Mouse (Mus musculus) cortical plate, adult 2 months (tissue): ENCODE measurements around the gene Ccr7. TPM values are rescaled to one million over a fixed set of nuclear protein-coding genes. Genes with fewer than 3 reads are reported as not detected.

ENCODE experiments used
- H3K27ac ChIP-seq: fragments of 200-500 bp; 2 replicates; pipeline ENCODE4 v1.5.1; 2012; ENCODE audit warnings: low read length, control low read depth, inconsistent platforms; ENCODE audit not compliant: insufficient read depth
- H3K4me1 ChIP-seq: fragments of 200-500 bp; 2 replicates; pipeline ENCODE4 v1.6.1; 2011; ENCODE audit warnings: low read length; ENCODE audit not compliant: control insufficient read depth, insufficient read depth
- H3K4me3 ChIP-seq: fragments of 200-500 bp; 2 replicates; pipeline ENCODE4 v1.5.1; 2011; ENCODE audit warnings: mild to moderate bottlenecking, low read length, control low read depth; ENCODE audit not compliant: insufficient read depth
- CTCF ChIP-seq: fragments of 200-500 bp; IDR thresholded peaks from 2 replicates; pipeline ENCODE4 v1.5.1; 2011; ENCODE audit warnings: mild to moderate bottlenecking, control low read depth, low read length; ENCODE audit not compliant: insufficient read depth; ENCODE audit errors: extremely low read depth
- POLR2A ChIP-seq: fragments of 200-500 bp; IDR thresholded peaks from 2 replicates; pipeline ENCODE4 v1.6.1; 2011; ENCODE audit warnings: mild to moderate bottlenecking, low read length, control low read depth; ENCODE audit not compliant: insufficient read depth; ENCODE audit errors: extremely low read depth
- polyA plus RNA-seq: library from polyadenylated mRNA; depleted of rRNA; stranded (reverse); fragments of >200 nt; gene quantifications from 2 replicates; pipeline ENCODE4 v1.2.3, GENCODE M21; 2012

Ccr7 gene
- polyA plus RNA-seq, 1 experiment: 0.15 TPM

- no peak for TF ChIP-seq CTCF
- TF ChIP-seq POLR2A: no peak
- H3K27ac ChIP-seq: no peak overlapping the region
- H3K4me1 ChIP-seq: no peaks in the 10 kb centered on the region
- H3K4me3 ChIP-seq: no peak overlapping the region
These were observed 940 bp upstream of the Ccr7 start for GRCm38 (mm10) chr11:99155817-99156216.

GRCm38 (mm10) chr11:99153767-99154753 lies 817 bp downstream of the Ccr7 start:
- peaks cover 2% of the 10 kb centered on the region; the same call in 1 of the 2 replicates for H3K4me1 ChIP-seq
- TF ChIP-seq POLR2A (no peak), CTCF (no peak)
- no peak overlapping the region for H3K4me3 ChIP-seq
- no peak overlapping the region for H3K27ac ChIP-seq

- TF ChIP-seq CTCF: no peak
- no peak for TF ChIP-seq POLR2A
- Histone ChIP-seq H3K4me3 (no peak overlapping the region), H3K4me1 (peaks cover 3% of the 10 kb centered on the region), H3K27ac (no peak overlapping the region)
These were observed 2.3 kb downstream of the Ccr7 start for GRCm38 (mm10) chr11:99152323-99153144.

GRCm38 (mm10) chr11:99151333-99151930 lies 3.4 kb downstream of the Ccr7 start:
- TF ChIP-seq CTCF: no peak
- no peak for TF ChIP-seq POLR2A
- peaks cover 5% of the 10 kb centered on the region for H3K4me1 ChIP-seq
- no peak overlapping the region for H3K4me3 ChIP-seq
- H3K27ac ChIP-seq: no peak overlapping the region

GRCm38 (mm10) chr11:99150889-99151288 lies 4.0 kb downstream of the Ccr7 start:
- no peak overlapping the region for H3K27ac ChIP-seq
- no peak overlapping the region for H3K4me3 ChIP-seq
- peaks cover 5% of the 10 kb centered on the region for H3K4me1 ChIP-seq
- TF ChIP-seq CTCF: no peak
- no peak for TF ChIP-seq POLR2A

- Histone ChIP-seq H3K27ac (no peak overlapping the region), H3K4me3 (no peak overlapping the region), H3K4me1 (peaks cover 5% of the 10 kb centered on the region)
- TF ChIP-seq POLR2A (no peak), CTCF (peak; percentile 99)
These were observed 4.7 kb downstream of the Ccr7 start for GRCm38 (mm10) chr11:99149898-99150757.

GRCm38 (mm10) chr11:99148896-99149703 lies 5.8 kb downstream of the Ccr7 start:
- Histone ChIP-seq H3K4me3 (no peak overlapping the region), H3K27ac (no peak overlapping the region), H3K4me1 (peaks cover 5% of the 10 kb centered on the region)
- TF ChIP-seq POLR2A (no peak), CTCF (no peak)

GRCm38 (mm10) chr11:99148400-99148799 lies 6.5 kb downstream of the Ccr7 start:
- no peak overlapping the region for H3K27ac ChIP-seq
- peaks cover 5% of the 10 kb centered on the region for H3K4me1 ChIP-seq
- no peak overlapping the region for H3K4me3 ChIP-seq
- TF ChIP-seq CTCF (no peak), POLR2A (no peak)
